Mouse (Mus musculus) forebrain, embryonic 14.5 days (tissue): ENCODE measurements around the gene Zar1l. TPM values are rescaled to one million over a fixed set of nuclear protein-coding genes. Genes with fewer than 3 reads are reported as not detected.

ENCODE experiments used
- ATAC-seq: fragments of 200-750 bp; cut with Nextera tagmentation; 2 replicates; pipeline ENCODE4 v1.8.0; 2017; ENCODE audit warnings: mild to moderate bottlenecking, moderate library complexity
- DNase-seq: peaks from one replicate; pipeline ENCODE4 v3.0.0-alpha.2; 2015; ENCODE audit warnings: low spot score
- H3K27ac ChIP-seq: fragments of 300-500 bp; sonication (generic); 2 replicates; pipeline ENCODE4 v1.5.1; 2014; ENCODE audit warnings: low read depth, mild to moderate bottlenecking, control low read depth, low read length, moderate library complexity
- H3K27me3 ChIP-seq: fragments of 300-500 bp; sonication (generic); replicated peaks from 2 replicates; pipeline ENCODE4 v1.6.1; 2014; ENCODE audit warnings: low read length, control low read depth, mixed read lengths; ENCODE audit not compliant: control insufficient read depth, insufficient read depth
- H3K36me3 ChIP-seq: fragments of 300-500 bp; sonication (generic); 2 replicates; pipeline ENCODE4 v1.6.1; 2014; ENCODE audit warnings: low read length, control low read depth; ENCODE audit not compliant: control insufficient read depth, insufficient read depth
- H3K4me1 ChIP-seq: fragments of 300-500 bp; sonication (generic); 2 replicates; pipeline ENCODE4 v1.6.1; 2014; ENCODE audit warnings: antibody characterized with exemption, low read length, control low read depth; ENCODE audit not compliant: control insufficient read depth, insufficient read depth
- H3K4me2 ChIP-seq: fragments of 300-500 bp; sonication (generic); 2 replicates; pipeline ENCODE4 v1.6.1; 2014; ENCODE audit warnings: mild to moderate bottlenecking, control low read depth, low read length
- H3K4me3 ChIP-seq: fragments of 300-500 bp; sonication (generic); 2 replicates; pipeline ENCODE4 v1.5.1; 2014; ENCODE audit warnings: low read depth, low read length, control low read depth
- H3K9ac ChIP-seq: fragments of 300-500 bp; sonication (generic); 2 replicates; pipeline ENCODE4 v1.6.1; 2014; ENCODE audit warnings: mild to moderate bottlenecking, low read length, control low read depth, moderate library complexity
- H3K9me3 ChIP-seq: fragments of 300-500 bp; sonication (generic); replicated peaks from 2 replicates; pipeline ENCODE4 v1.6.1; 2016; ENCODE audit warnings: low read length, control low read depth, mixed read lengths; ENCODE audit not compliant: control insufficient read depth
- WGBS: fragments of 180-500 bp; shearing (Covaris S2); extraction: QIAGEN DNeasy Blood & Tissue Kit; methylation state at CpG from one replicate; pipeline ENCODE4 v1.1.7; 2014; 5-methylcytosine and 5-hydroxymethylcytosine counted together
- polyA plus RNA-seq: library from polyadenylated mRNA; unstranded; fragments of >200 nt; fragmentation: Nextera tagmentation; extraction: Ambion mirVana; gene quantifications from 2 replicates; pipeline ENCODE4 v1.2.1, GENCODE M21; 2014

Zar1l gene
- not detected in 2 replicates for polyA plus RNA-seq

GRCm38 (mm10) chr5:150518064-150518463 is at the start of gene Zar1l:
Gene Zar1l, minus strand, starts transcription at chr5:150518164.
- Histone ChIP-seq H3K9ac (no peak within 1 kb of the TSS), H3K4me3 (no peak within 1 kb of the TSS), H3K9me3 (no peaks in the 10 kb centered on the region), H3K4me1 (no peaks in the 10 kb centered on the region; the same call in 1 of the 2 replicates), H3K27me3 (no peaks in the 10 kb centered on the region), H3K27ac (no peak within 1 kb of the TSS), H3K36me3 (no peaks in the 10 kb centered on the region), H3K4me2 (no peak within 1 kb of the TSS)
- no peak for ATAC-seq
- WGBS: 45% methylated on average over 4 of the region's 4 CpGs
- no peak for DNase-seq

DNA sequence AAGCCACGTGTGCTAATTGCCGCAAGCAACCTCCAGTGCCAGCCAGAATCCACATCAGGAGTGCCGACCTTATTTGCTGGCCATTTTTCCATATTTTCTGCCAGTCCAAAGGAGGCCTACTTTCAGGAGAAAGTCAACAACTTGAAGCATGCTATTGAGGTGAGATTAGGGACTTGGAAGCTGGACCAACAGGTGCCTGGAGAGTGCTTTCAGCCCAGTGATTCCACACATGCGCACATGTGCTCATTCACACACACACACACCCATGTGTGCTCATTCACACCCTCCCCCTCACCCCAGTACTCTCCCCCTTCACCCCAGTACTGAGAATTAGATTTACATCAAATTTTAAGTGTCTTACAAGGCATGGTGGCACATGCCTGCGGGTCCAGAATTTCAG is 49.0 kb upstream of the Zar1l start:
- Histone ChIP-seq H3K9ac (no peak overlapping the region), H3K27ac (no peak overlapping the region), H3K4me3 (no peak overlapping the region), H3K4me1 (no peaks in the 10 kb centered on the region), H3K36me3 (peaks cover 45% of the 10 kb centered on the region; the same call in 1 of the 2 replicates), H3K9me3 (no peaks in the 10 kb centered on the region), H3K4me2 (no peak overlapping the region), H3K27me3 (no peaks in the 10 kb centered on the region)
- ATAC-seq (no peak), DNase-seq (no peak)
- WGBS: 88% methylated on average over 5 of the region's 5 CpGs

DNA sequence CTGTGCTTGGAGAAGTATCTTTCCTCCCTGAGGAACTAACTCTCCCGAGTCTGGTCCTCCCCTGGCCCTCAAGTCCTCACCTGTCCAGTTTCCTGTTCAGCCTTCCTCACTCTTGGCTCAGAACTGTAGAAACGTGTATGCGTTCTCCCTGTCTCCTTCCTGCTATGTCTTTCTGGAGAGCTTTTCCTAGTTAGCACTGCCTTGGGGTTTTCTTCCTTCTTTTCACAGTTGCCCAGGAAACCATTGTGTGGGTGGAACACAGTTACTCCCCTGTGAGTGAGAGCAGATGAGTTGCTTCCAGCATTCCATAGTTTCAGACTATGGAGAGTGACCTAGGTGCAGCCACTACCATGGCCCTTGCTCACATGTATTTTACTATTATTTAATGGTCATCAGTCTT is 48.3 kb upstream of the Zar1l start:
- Histone ChIP-seq H3K4me1 (no peaks in the 10 kb centered on the region), H3K36me3 (peaks cover 50% of the 10 kb centered on the region; the same call in 1 of the 2 replicates), H3K4me2 (no peak overlapping the region), H3K27ac (no peak overlapping the region), H3K9ac (no peak overlapping the region), H3K27me3 (no peaks in the 10 kb centered on the region), H3K9me3 (no peaks in the 10 kb centered on the region), H3K4me3 (no peak overlapping the region)
- ATAC-seq (no peak), DNase-seq (no peak)
- WGBS: 48% methylated on average over 3 of the region's 3 CpGs

- no peaks in the 10 kb centered on the region for H3K27me3 ChIP-seq
- H3K9ac ChIP-seq: no peak overlapping the region
- ATAC-seq (no peak), DNase-seq (no peak)
- peaks cover 53% of the 10 kb centered on the region for H3K36me3 ChIP-seq
- no peak overlapping the region for H3K4me3 ChIP-seq
- H3K4me2 ChIP-seq: no peak overlapping the region
- WGBS: 91% methylated on average over 6 of the region's 6 CpGs
- H3K4me1 ChIP-seq: no peaks in the 10 kb centered on the region
- H3K27ac ChIP-seq: no peak overlapping the region
- H3K9me3 ChIP-seq: no peaks in the 10 kb centered on the region
Observed at GRCm38 (mm10) chr5:150564426-150564825, 46.5 kb upstream of the Zar1l start.

DNA sequence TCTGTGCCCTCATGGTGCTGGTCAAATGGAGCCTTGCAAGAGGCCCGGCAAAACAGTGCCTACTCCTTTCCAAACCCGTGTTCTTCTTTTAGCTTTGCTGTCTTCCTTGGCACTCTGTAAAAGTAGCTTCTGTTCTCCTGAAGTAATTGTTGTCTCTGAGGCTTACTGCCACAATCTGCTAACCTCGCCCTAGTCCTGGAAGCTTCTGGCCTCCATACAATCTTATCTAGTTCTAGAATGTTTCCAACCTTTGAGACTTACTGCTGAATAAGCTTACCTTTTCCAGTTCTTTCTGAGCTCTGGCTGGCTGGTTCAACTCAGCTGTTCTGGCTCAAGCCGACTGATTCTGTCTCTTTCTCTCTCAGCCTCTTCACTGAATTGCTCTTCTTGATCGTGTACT is 43.8 kb upstream of the Zar1l start:
- no peak overlapping the region for H3K9ac ChIP-seq
- no peak overlapping the region for H3K4me2 ChIP-seq
- H3K27ac ChIP-seq: no peak overlapping the region
- no peak overlapping the region for H3K4me3 ChIP-seq
- DNase-seq (no peak), ATAC-seq (no peak)
- peaks cover 51% of the 10 kb centered on the region for H3K36me3 ChIP-seq
- no peaks in the 10 kb centered on the region for H3K9me3 ChIP-seq
- 89% methylated on average over 5 of the region's 5 CpGs for WGBS
- H3K4me1 ChIP-seq: no peaks in the 10 kb centered on the region
- no peaks in the 10 kb centered on the region for H3K27me3 ChIP-seq

DNA sequence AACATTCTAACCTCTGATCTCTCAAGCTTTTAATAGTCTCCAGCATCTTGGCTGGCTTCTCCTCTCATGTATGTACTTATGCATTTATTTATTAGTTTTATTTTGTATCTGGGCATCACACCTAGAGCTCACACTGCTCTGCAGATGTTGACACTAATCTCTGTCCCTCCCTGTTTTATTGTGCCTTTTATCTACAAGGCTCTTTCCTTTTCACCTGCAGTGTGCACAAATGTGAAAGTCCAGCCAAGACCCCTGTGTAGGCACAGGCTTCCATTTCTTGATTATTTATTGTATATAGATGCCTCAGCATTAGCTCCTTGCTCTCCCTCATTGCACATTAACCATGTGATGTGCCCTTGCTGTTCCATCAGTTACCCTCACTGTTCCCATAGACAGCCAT is 43.4 kb upstream of the Zar1l start:
- Histone ChIP-seq H3K27me3 (no peaks in the 10 kb centered on the region), H3K27ac (no peak overlapping the region), H3K9me3 (no peaks in the 10 kb centered on the region), H3K4me3 (no peak overlapping the region), H3K4me1 (no peaks in the 10 kb centered on the region), H3K36me3 (peaks cover 50% of the 10 kb centered on the region), H3K4me2 (no peak overlapping the region), H3K9ac (no peak overlapping the region)
- no peak for ATAC-seq
- DNase-seq: no peak

DNA sequence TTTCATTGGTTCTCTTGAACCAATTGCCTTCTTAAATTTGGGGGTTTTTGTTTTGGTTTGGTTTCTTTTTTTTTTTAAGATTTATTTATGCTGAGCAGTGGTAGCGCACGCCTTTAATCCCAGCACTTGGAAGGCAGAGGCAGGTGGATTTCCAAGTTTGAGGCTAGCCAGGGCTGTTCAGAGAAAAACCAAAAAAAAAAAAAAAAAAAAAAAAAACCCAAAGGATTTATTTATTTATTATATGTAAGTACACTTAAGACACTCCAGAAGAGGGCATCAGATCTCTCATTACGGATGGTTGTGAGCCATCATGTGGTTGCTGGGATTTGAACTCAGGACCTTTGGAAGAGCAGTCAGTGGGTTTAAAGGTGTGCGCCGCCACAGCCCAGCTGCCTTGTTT is 42.9 kb upstream of the Zar1l start:
- Histone ChIP-seq H3K27ac (no peak overlapping the region), H3K4me1 (no peaks in the 10 kb centered on the region), H3K36me3 (peaks cover 50% of the 10 kb centered on the region), H3K4me2 (no peak overlapping the region), H3K9ac (no peak overlapping the region), H3K4me3 (no peak overlapping the region), H3K9me3 (no peaks in the 10 kb centered on the region), H3K27me3 (no peaks in the 10 kb centered on the region)
- WGBS: 96% methylated on average over 5 of the region's 5 CpGs
- ATAC-seq: no peak
- no peak for DNase-seq

DNA sequence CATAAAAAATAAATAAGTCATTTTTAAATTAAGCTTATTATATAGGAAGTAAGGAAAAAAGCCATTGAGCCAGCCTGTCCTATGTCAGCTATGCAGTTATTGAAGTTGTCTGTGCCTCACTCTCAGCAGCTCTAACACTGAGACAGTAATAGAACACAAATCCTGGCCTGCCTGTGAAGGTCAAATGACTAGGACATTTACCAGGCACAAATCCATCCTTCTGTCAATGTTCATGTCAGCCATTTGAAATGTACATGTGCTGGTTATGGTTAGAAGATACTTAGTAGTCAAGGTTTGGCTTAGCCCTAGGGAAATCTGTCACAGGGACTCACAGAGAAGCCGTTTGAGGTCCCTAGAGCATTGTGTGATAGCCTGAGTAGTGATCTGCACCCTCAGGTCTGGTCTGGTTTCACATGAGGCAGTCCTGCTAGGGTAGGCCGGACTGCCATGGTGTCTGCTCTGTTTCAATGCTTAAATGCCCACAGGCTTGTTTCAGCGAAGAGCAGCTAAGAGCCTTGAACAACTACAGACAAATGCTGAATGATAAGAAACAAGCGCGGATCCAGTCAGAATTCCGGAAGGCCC is 41.6 kb upstream of the Zar1l start:
- H3K27me3 ChIP-seq: no peaks in the 10 kb centered on the region
- no peaks in the 10 kb centered on the region for H3K4me1 ChIP-seq
- H3K4me2 ChIP-seq: no peak overlapping the region
- H3K4me3 ChIP-seq: no peak overlapping the region
- no peaks in the 10 kb centered on the region for H3K9me3 ChIP-seq
- H3K36me3 ChIP-seq: peaks cover 50% of the 10 kb centered on the region
- WGBS: 93% methylated on average over 6 of the region's 6 CpGs
- DNase-seq (no peak), ATAC-seq (no peak)
- no peak overlapping the region for H3K27ac ChIP-seq
- no peak overlapping the region for H3K9ac ChIP-seq

DNA sequence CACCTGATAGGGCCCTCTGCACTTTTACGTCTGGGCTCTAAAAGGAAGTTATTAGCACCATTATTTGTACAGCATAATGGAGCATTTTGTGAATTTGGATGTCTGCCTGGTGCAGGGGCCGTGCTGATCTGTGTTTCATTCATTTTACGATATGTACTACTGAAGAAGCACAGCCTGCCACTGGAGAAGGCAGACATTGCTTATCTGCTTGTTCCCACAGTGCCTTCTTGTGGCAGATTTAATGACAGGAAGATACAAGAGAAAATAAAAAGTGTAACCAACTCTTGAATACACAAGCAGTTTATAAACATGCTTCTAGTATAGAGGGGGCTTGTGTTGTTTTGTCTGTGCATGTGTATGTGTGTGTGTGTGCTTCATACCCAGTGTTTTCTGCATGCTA is 33.7 kb upstream of the Zar1l start:
- Histone ChIP-seq H3K36me3 (peaks cover 31% of the 10 kb centered on the region), H3K4me1 (no peaks in the 10 kb centered on the region), H3K27ac (no peak overlapping the region), H3K27me3 (no peaks in the 10 kb centered on the region), H3K9me3 (no peaks in the 10 kb centered on the region), H3K9ac (no peak overlapping the region), H3K4me2 (no peak overlapping the region), H3K4me3 (no peak overlapping the region)
- WGBS: 54% methylated on average over 3 of the region's 3 CpGs
- DNase-seq: peak; percentile 20
- no peak for ATAC-seq
